Mouse (Mus musculus): ENCODE measurements around the gene Parp9.

The Parp9 gene

GRCm38 (mm10) chr16:36008396-36008795, 70.1 kb downstream of the Parp9 start:
- no peak for DNase-seq

- DNase-seq = no peak
Measured at GRCm38 (mm10) chr16:36016335-36016734, 78.1 kb downstream of the Parp9 start.

Measured in kidney, postnatal 25 days (tissue).